Mouse (Mus musculus): Measurements from ENCODE around the gene Dnal1. TPM values are rescaled to one million over a fixed set of nuclear protein-coding genes. Genes with fewer than 3 reads are reported as not detected.
A peak's percentile ranks its signal among the peaks of the same experiment; 100 is the strongest.
"Not testable (repeated sequence)": the region's sequence is repeated elsewhere in the genome, so short reads cannot be mapped to it uniquely, and the experiment has no call there.

Dnal1 gene
- polyA plus RNA-seq, 1 experiment from 2014 or later, result 0.23 TPM

DNA sequence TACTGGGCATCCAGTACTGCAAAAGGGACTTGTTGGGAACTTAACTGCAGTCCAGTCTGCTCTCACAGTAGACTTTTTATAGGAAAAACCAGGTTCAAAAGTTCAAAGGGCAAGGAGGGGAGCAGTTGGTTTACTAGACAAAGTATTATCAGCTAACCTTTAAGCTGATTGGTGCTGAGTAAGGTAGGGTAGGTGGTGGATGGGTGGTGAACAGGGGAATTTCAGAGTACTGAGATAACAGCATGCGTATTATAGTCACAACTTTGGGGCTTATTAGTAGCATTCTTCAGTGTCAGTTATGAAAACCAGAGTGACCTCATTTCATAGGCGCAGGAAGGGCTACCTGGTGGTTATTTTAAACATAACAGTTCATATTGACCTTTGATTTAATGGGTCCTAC lies 14.6 kb upstream of the Dnal1 start:
- 52% methylated on average over 2 of the region's 2 CpGs for WGBS (ENCODE audit: insufficient replicate concordance)
- no peak for ATAC-seq (ENCODE audit: insufficient read depth)

GRCm38 (mm10) chr12:84100071-84100470 lies 14.1 kb upstream of the Dnal1 start:
- ATAC-seq (ENCODE audit: insufficient read depth), result no peak
- WGBS (ENCODE audit: insufficient replicate concordance), result 44% methylated on average over 1 of the region's 1 CpGs
- no peak overlapping the region for H3K27ac ChIP-seq (replicated peaks)
- no peaks in the 10 kb centered on the region for H3K27me3 ChIP-seq
- H3K4me1 ChIP-seq (replicated peaks), result peaks cover 25% of the 10 kb centered on the region
- 0 out of 2 replicates have a peak overlapping the region, but pooled peaks have one; percentile 61 for H3K4me3 ChIP-seq (replicated peaks)
- no peaks in the 10 kb centered on the region for H3K9me3 ChIP-seq (replicated peaks)
- peak overlapping the region; percentile 87 for H3K4me2 ChIP-seq
- H3K9ac ChIP-seq, result no peak overlapping the region
- no peaks in the 10 kb centered on the region for H3K36me3 ChIP-seq (replicated peaks)

More for the DNA sequence above, 14.6 kb upstream of the Dnal1 start:
- Histone ChIP-seq H3K27ac (replicated peaks) (no peak overlapping the region), H3K9ac (no peak overlapping the region), H3K4me3 (replicated peaks) (no peak overlapping the region), H3K9me3 (replicated peaks) (no peaks in the 10 kb centered on the region), H3K27me3 (no peaks in the 10 kb centered on the region), H3K4me2 (no peak overlapping the region), H3K4me1 (replicated peaks) (peaks cover 25% of the 10 kb centered on the region), H3K36me3 (replicated peaks) (no peaks in the 10 kb centered on the region)

DNA sequence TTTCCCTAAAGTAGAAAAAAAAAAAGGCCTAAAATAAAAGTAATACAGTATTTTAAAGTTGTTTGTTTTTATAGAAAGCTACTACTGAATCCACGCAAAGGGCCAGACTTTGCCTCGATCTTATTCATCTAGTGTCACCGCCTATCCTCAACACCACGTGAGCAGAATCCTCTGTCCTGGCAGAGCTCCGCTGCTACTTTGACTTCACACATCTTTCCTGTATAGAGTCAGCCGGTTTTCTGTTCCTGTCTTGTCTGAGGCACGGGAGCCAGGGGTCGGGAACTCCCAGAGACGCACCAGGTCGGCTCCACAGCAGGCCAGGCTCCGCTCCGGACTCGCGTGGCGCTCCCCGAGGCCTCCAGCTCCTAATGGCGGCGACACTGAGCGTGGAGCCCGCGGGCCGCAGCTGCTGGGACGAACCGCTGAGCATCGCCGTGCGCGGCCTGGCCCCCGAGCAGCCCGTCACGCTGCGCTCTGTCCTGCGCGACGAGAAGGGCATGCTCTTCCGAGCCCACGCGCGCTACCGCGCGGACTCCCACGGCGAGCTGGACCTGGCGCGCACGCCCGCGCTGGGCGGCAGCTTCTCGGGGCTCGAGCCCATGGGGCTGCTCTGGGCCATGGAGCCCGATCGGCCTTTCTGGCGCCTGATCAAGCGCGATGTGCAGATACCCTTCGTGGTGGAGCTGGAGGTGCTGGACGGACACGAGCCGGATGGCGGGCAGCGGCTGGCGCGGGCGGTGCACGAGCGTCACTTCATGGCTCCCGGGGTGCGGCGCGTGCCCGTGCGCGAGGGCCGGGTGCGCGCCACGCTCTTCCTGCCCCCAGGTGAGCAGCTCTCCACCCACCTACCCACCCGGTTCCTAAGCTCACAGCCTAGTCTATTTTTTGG lies 13.3 kb upstream of the Dnal1 start, which contains the start of gene Acot6:
Gene Acot6 (plus strand): TSS at position 51 of the 889 bp plus-strand sequence.
- not testable (repeated sequence) for H3K27me3 ChIP-seq; H3K36me3 ChIP-seq (replicated peaks); H3K9me3 ChIP-seq (replicated peaks); ATAC-seq (ENCODE audit: insufficient read depth); H3K27ac ChIP-seq (replicated peaks)
- Histone ChIP-seq H3K9ac (peak within 1 kb of the TSS; percentile 43), H3K4me3 (replicated peaks) (peak within 1 kb of the TSS; percentile 61), H3K4me1 (replicated peaks) (peaks cover 25% of the 10 kb centered on the region), H3K4me2 (peak within 1 kb of the TSS; percentile 87)
- under 1% methylated on average over 80 of the region's 80 CpGs for WGBS (ENCODE audit: insufficient replicate concordance)

GRCm38 (mm10) chr12:84101493-84101845 lies 12.7 kb upstream of the Dnal1 start:
- 0 out of 2 replicates have a peak overlapping the region, but pooled peaks have one; percentile 43 for H3K9ac ChIP-seq
- ATAC-seq (ENCODE audit: insufficient read depth), result no peak

GRCm38 (mm10) chr12:84107012-84107411 lies 7.2 kb upstream of the Dnal1 start:
- Histone ChIP-seq H3K4me2 (no peak overlapping the region), H3K27ac (replicated peaks) (no peak overlapping the region), H3K9me3 (replicated peaks) (no peaks in the 10 kb centered on the region), H3K36me3 (replicated peaks) (no peaks in the 10 kb centered on the region), H3K9ac (no peak overlapping the region), H3K4me1 (replicated peaks) (no peaks in the 10 kb centered on the region), H3K4me3 (replicated peaks) (no peak overlapping the region), H3K27me3 (no peaks in the 10 kb centered on the region)
- ATAC-seq (ENCODE audit: insufficient read depth), result no peak
- WGBS (ENCODE audit: insufficient replicate concordance), result 68% methylated on average over 3 of the region's 3 CpGs

More at GRCm38 (mm10) chr12:84101493-84101845, 12.7 kb upstream of the Dnal1 start:
- peaks cover 25% of the 10 kb centered on the region for H3K4me1 ChIP-seq (replicated peaks)
- no peaks in the 10 kb centered on the region for H3K27me3 ChIP-seq
- H3K4me2 ChIP-seq, result peak overlapping the region; percentile 87
- peak overlapping the region; percentile 61 for H3K4me3 ChIP-seq (replicated peaks)
- H3K27ac ChIP-seq (replicated peaks), result no peak overlapping the region
- no peaks in the 10 kb centered on the region for H3K9me3 ChIP-seq (replicated peaks)
- 45% methylated on average over 2 of the region's 2 CpGs for WGBS (ENCODE audit: insufficient replicate concordance)
- H3K36me3 ChIP-seq (replicated peaks), result no peaks in the 10 kb centered on the region

DNA sequence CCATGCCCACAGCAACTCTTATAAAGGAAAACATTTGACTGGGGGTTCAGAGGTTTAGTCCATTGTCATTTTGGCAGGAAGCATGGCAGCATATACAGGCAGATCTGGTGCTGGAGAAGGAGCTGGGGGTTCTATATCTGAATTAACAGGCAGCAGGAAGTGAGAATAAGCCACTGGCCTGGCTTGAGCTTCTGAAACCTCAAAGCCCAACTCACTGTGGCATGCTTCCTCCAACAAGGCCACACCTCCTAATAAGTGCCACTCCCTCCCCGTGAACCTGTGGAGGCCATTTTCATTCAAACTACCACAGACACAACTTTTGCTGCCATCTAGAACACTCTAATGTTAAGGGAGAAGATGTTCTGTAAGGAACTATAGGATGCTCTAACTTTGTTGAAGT lies 6.5 kb upstream of the Dnal1 start:
- Histone ChIP-seq H3K4me3 (replicated peaks) (no peak overlapping the region), H3K9me3 (replicated peaks) (no peaks in the 10 kb centered on the region), H3K4me1 (replicated peaks) (no peaks in the 10 kb centered on the region), H3K27ac (replicated peaks) (no peak overlapping the region), H3K9ac (no peak overlapping the region), H3K27me3 (no peaks in the 10 kb centered on the region), H3K4me2 (no peak overlapping the region), H3K36me3 (replicated peaks) (no peaks in the 10 kb centered on the region)
- WGBS (ENCODE audit: insufficient replicate concordance), result 20% methylated on average over 1 of the region's 1 CpGs
- no peak for ATAC-seq (ENCODE audit: insufficient read depth)

DNA sequence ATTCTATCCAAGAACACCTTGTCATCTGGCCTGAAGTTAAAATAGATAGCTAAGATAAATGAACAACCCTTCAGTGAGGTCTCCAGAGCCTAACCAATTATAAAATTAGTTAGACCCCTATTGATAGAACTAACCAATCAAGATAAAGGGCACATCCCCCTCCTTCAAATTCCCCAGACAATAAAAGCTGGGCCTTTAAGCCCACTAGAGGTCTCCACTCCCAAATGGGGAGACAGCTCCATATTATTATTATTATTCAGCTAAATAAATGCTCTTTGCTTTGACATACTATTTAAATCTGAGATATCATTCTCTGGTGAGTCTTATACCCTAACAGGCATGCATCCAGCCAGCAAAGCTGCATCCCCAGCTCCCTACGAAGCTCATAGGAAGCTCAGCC lies 4.2 kb upstream of the Dnal1 start:
- Histone ChIP-seq H3K4me3 (replicated peaks) (no peak overlapping the region), H3K9me3 (replicated peaks) (no peaks in the 10 kb centered on the region), H3K9ac (no peak overlapping the region), H3K27me3 (no peaks in the 10 kb centered on the region), H3K36me3 (replicated peaks) (no peaks in the 10 kb centered on the region), H3K27ac (replicated peaks) (no peak overlapping the region), H3K4me2 (no peak overlapping the region), H3K4me1 (replicated peaks) (peaks cover 8% of the 10 kb centered on the region)
- no peak for ATAC-seq (ENCODE audit: insufficient read depth)
- WGBS (ENCODE audit: insufficient replicate concordance), result 73% methylated on average over 1 of the region's 1 CpGs

DNA sequence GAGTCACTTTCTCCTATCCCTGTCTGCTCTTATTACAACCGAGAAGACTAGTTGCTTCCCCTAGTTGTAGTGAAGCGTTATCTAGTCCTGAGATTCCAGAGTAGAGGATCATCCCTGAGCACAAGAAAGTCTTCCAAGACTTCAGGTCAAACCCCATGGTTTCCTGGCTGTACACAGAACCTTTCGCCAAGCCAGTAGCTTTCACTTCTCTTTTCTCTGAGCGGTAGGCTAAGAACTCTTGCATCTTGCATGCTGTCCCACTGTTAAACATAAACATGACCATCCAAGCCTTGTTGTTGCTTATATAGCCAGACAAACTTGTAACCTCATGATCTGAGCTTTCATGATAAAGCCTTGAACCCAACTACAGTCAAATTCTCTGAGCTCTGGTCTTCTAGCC lies 3.4 kb upstream of the Dnal1 start:
- no peak overlapping the region for H3K27ac ChIP-seq (replicated peaks)
- 63% methylated on average over 4 of the region's 4 CpGs for WGBS (ENCODE audit: insufficient replicate concordance)
- no peaks in the 10 kb centered on the region for H3K36me3 ChIP-seq (replicated peaks)
- no peaks in the 10 kb centered on the region for H3K9me3 ChIP-seq (replicated peaks)
- no peak for ATAC-seq (ENCODE audit: insufficient read depth)
- no peaks in the 10 kb centered on the region for H3K27me3 ChIP-seq
- no peak overlapping the region for H3K9ac ChIP-seq
- H3K4me2 ChIP-seq, result no peak overlapping the region
- H3K4me3 ChIP-seq (replicated peaks), result no peak overlapping the region
- peaks cover 10% of the 10 kb centered on the region for H3K4me1 ChIP-seq (replicated peaks)

- H3K9ac ChIP-seq, result no peak overlapping the region
- 44% methylated on average over 6 of the region's 6 CpGs for WGBS (ENCODE audit: insufficient replicate concordance)
- H3K9me3 ChIP-seq (replicated peaks), result no peaks in the 10 kb centered on the region
- H3K4me2 ChIP-seq, result peak overlapping the region; percentile 78
- no peaks in the 10 kb centered on the region for H3K27me3 ChIP-seq
- no peak for ATAC-seq (ENCODE audit: insufficient read depth)
- H3K36me3 ChIP-seq (replicated peaks), result no peaks in the 10 kb centered on the region
- no peak overlapping the region for H3K27ac ChIP-seq (replicated peaks)
- H3K4me1 ChIP-seq (replicated peaks), result peaks cover 10% of the 10 kb centered on the region
- peak overlapping the region; percentile 62 for H3K4me3 ChIP-seq (replicated peaks)
Measured at GRCm38 (mm10) chr12:84113676-84114075, 490 bp upstream of the Dnal1 start.

DNA sequence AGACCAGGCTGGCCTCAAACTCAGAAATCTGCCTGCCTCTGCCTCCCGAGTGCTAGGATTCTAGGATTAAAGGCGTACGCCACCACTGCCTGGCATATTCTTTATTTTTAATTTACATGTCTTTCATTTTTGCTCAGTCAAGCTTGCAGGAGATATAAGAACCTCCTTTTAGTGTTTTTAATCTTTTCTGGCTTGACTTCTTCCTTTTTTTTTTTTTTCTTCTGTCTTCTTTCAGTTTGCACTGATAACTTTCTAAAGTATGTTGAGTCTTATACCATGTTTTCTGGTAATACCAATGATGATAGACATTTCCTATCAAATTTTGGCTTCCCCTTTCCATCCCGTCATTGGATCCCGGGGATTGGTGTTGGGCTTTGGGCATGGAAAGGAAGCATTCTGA lies 5.4 kb downstream of the Dnal1 start:
- H3K4me2 ChIP-seq, result no peak overlapping the region
- no peak for ATAC-seq (ENCODE audit: insufficient read depth)
- no peak overlapping the region for H3K27ac ChIP-seq (replicated peaks)
- no peaks in the 10 kb centered on the region for H3K36me3 ChIP-seq (replicated peaks)
- H3K9ac ChIP-seq, result no peak overlapping the region
- 66% methylated on average over 5 of the region's 5 CpGs for WGBS (ENCODE audit: insufficient replicate concordance)
- no peaks in the 10 kb centered on the region for H3K27me3 ChIP-seq
- no peaks in the 10 kb centered on the region for H3K9me3 ChIP-seq (replicated peaks)
- peaks cover 5% of the 10 kb centered on the region for H3K4me1 ChIP-seq (replicated peaks)
- no peak overlapping the region for H3K4me3 ChIP-seq (replicated peaks)

- H3K4me3 ChIP-seq (replicated peaks), result no peak overlapping the region
- H3K4me1 ChIP-seq (replicated peaks), result no peaks in the 10 kb centered on the region
Measured at GRCm38 (mm10) chr12:84125892-84126291, 11.7 kb downstream of the Dnal1 start.

More at GRCm38 (mm10) chr12:84125892-84126291, 11.7 kb downstream of the Dnal1 start:
- H3K9me3 ChIP-seq (replicated peaks), result no peaks in the 10 kb centered on the region
- H3K27ac ChIP-seq (replicated peaks), result no peak overlapping the region
- no peak for ATAC-seq (ENCODE audit: insufficient read depth)
- no peak overlapping the region for H3K9ac ChIP-seq
- WGBS (ENCODE audit: insufficient replicate concordance), result 78% methylated on average over 12 of the region's 12 CpGs
- H3K36me3 ChIP-seq (replicated peaks), result no peaks in the 10 kb centered on the region
- no peak overlapping the region for H3K4me2 ChIP-seq
- H3K27me3 ChIP-seq, result no peaks in the 10 kb centered on the region
